Mouse (Mus musculus) testis, postnatal 14 days (tissue): ENCODE data around the gene Cacna2d4.
A peak's percentile ranks its signal among the peaks of the same experiment; 100 is the strongest.
"Not testable (repeated sequence)": the region's sequence is repeated elsewhere in the genome, so short reads cannot be mapped to it uniquely, and the experiment has no call there.

ENCODE experiments used
- DNase-seq: peaks from one replicate; pipeline ENCODE4 v3.0.0; 2021; ENCODE audit warnings: low spot score

Gene Cacna2d4

DNA sequence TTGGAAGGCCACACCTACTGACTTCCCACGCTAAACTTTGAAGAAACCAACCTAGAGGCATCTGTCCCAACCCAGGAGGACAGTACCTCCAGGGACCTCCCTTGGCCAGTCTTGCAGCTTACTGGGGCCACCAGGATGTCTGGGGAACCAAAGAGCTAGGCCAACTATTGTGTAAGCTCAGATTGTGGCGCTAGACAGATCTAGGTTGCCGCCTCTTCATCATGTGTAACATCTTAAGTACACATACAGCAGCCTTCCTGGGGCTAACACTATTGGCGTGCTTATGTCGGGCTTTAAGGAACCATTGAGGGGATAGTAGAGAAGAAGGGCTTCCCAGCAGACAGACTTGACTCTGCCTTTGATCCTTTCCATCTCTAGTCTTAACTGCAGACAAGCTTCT lies 111.5 kb downstream of the Cacna2d4 start:
- DNase-seq = no peak

DNA sequence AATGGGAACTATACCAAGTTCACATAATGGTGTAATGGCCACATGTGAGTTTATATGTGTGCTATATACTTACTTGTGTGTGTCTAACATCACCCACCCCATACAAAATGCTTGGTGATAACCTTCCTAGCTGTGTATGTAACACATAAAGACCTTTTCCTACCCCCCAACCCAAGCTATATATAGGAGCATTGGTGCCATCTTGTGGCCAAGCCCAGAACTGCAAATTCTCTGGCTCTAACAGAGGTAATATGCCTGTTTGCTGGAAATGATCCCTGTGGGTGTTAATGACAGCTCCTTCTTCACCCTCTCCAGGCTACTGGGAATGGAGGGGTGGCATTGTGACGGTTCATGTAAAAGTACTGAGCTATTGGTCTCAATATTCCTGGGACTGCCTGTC lies 111.9 kb downstream of the Cacna2d4 start:
- DNase-seq = peak; percentile 58

DNA sequence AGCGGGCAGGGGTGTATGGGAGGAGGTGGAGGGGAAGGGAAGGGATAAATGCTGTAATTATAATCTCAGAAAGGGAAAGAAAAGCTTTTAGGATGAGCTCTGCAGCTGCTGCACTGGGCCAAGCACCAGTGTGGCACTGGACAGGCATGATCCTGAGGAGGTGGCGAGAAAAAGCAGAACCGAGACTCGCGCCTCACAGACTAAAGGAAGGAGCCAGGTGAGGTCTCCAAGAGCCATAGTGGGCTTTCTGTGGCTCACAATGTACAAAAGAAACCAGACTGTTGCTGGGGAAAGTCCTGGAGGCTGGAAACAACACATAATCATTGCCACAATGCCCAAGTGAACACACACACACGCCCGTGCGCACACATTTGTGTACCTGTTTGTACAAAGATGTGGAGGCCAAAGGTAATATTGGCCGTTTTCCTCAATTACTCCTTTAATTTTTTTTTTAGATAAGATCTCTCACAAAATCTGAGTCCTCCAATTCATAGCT lies 114.4 kb downstream of the Cacna2d4 start:
- DNase-seq = no peak

DNA sequence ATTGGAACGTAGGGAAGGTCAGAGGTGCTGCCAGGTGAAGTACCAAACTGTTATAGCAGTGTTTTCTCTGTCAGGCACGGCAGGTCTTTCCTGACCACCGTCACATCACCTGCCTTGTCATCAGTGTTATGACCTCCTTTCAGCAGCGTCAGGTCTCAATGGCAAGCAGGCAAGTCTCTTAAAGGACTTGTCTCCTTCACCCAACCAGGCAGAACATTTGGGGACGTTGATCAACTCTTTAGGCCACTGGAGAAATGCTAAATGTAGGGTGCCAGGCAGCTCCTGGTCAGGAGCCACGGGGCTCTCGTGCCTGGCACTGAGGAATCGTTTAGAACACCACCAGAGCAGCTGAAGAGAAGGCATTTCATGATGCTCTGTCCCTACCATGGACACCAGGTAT lies 115.3 kb downstream of the Cacna2d4 start:
- DNase-seq = no peak

DNA sequence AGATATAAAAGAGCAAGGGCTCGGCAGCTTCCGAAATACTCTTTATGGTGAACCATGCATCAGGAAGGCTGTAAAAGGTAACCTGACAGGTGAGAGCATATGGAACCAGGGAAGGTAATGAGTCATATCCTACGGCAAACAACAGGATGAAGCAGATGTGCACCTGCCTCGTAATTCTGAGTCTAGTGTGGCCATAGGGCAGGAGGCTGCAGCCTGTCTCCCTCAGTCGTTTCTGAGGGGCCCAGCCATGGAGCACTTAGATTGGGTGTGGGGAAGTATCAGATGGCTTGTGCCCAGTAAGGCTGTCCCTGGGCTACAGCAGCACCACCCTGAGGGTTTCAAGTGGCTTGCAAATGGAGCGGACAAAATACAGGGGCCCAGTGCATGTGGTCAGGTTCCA lies 116.2 kb downstream of the Cacna2d4 start:
- no peak for DNase-seq

DNA sequence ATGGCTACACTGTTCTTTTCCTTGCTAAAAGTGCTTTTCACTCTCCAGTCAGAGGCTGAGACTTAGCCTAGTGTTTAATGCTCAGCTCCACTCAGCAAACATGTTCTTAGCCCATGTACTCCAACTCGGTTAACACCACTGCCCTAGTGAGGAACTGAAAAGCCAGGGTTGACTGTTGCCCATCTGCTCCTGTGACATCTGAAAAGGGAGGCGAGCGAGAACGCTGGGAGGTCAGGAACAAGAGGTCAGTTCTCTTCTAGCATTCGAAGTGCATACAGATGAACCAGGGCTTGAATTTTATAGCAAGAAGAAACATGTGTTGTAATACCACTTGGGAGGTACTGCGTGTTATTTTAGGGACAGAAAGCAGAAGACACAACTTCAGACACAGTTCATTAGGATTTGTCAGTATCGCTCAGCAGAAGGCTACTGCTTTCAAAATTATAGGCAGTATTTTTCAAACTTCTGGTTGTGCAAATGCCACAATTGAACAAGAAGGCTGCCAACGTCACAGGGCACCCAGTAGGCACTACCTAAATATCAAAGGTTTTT lies 121.8 kb downstream of the Cacna2d4 start:
- DNase-seq = no peak

DNA sequence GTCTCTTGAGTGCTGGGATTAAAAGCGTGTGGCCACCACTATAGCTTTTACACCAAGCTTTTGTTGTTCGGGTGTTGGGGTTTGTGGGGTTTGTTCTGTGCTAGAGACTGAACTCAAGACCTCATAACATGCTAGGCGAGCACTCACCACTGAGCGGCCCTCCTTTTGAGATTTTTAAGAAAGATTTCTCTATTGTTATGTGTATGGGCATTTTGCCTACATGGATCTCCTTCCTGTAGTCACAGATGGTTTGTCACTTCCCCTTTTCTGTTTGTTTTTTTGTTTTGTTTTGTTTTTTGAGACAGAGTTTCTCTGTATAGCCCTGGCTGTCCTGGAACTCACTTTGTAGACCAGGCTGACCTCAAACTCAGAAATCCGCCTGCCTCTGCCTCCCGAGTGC lies 123.9 kb downstream of the Cacna2d4 start:
- not testable (repeated sequence) for DNase-seq

DNA sequence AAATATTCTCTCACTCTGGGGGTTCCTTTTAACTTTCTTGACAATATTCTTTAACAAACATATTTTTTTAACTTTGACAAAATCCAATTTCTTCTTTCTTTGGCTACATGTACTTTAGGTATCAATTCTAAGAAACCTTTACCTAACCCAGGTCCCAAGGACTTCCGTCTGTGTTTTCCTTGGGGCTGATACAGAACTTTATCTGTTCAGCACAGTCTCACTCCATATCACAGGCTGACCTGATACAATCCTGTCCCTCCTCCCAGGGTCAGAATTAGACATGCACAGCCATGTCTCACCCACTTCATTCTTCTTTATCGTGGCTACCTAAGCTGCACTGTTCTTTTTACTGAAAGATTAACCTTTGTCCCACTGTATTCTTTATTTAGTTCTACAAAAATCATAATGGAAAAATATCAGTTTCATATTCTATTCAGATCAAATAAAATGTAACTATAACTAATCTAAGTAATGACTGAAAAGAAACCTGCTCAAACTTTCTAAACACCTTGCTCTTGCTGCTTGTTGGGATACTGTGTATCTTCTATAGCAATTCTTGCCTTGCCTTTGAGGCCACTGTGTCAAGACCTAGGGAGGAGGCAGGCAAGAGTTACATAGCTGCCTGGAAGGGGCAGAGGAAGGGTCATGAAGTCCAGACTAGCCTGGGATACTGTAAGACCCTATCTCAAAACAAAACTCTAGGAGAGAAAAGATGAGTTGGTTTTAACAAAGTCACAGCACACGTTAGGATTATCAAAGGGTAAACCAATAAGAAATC lies 124.8 kb downstream of the Cacna2d4 start:
- DNase-seq = no peak

DNA sequence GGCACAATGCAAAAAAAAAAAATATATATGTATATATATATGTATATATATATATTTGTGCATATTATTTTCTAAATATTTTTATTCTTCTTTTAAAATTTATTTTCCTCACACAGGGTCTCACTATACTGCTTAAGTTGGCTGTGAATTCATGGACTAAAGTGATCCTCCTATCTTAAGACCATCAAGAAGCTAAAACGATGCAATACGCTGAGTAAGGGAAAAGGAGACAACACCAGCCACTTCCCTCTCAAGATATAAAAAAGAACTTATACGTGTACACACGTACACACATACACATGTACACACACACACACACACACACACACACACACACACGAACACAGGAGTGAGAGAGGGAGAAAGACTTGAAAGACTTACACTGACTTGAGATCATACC lies 127.3 kb downstream of the Cacna2d4 start:
- DNase-seq = no peak

DNA sequence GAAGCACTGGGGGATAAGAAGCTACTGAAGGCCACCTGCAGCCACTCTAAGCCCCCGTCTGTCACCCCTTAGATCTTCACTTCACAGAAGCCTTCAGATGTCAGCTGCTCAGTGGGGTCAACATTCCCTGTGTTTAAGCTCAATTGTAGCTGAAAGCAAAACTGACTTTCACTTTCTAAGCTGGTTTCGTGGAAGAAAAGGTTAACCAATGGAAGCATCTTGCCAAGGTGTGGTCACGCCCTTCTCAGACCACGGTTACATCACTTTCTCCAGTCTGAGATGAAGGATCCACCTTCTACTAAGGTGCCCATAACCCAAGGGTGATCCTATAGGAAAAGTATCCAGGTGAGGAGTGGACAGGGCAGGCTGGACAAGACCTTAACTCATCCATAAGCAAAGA lies 130.5 kb downstream of the Cacna2d4 start:
- not testable (repeated sequence) for DNase-seq

DNA sequence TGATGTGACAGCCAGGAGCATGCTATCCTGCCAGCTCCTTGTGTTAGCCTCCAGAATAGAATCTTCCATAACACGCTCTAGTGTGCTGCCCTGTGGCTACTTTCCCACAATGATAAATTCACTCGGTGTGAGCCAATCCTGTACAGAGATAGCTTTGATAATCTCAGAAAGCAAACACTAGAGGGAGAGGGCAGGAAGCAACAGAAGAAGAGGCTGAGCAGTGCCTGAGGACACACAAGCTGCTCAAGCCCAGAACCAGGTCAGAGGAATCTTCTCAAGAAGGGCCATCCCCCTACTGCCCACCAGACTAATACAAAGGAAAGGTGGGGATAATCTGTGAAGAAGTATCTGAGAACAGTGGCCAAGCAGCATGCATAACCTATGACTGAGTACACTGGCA lies 131.1 kb downstream of the Cacna2d4 start:
- no peak for DNase-seq

DNA sequence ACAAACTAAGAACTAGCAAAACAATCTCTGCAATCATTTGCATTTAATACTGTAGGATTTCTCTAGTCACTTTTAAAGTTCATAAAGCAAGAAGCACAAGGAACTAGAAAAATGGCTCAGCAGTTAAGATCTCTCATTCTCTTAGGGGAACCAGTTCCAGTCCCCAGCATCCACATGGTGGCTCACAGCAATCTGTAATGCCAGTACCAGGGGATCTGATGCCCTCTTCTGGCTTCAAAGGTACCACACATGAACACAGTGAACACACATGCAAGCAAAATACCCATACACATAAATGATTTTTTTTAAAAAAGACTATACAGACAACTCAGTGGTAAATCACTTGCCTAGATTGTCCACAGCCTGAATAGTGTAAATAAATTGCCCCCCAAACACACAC lies 135.3 kb downstream of the Cacna2d4 start:
- no peak for DNase-seq

DNA sequence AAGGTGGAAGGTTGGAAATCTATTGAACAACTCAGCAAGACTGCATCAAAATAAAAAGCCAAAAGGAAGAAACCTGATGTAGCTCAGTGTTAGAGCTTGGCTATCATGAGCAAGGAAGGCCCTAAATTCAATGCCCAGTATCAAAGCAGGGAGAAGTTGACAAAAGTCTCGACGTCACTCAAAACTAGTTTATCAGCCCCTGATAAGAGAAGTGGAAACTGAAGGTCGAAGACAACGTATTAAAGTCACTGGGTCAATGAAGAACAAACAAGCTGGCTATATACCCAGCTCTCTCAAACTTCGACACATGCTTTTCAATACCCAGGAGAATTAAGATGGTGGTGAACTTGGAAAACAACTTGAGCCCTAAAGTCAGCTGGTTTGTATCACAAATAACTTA lies 135.9 kb downstream of the Cacna2d4 start:
- no peak for DNase-seq

DNA sequence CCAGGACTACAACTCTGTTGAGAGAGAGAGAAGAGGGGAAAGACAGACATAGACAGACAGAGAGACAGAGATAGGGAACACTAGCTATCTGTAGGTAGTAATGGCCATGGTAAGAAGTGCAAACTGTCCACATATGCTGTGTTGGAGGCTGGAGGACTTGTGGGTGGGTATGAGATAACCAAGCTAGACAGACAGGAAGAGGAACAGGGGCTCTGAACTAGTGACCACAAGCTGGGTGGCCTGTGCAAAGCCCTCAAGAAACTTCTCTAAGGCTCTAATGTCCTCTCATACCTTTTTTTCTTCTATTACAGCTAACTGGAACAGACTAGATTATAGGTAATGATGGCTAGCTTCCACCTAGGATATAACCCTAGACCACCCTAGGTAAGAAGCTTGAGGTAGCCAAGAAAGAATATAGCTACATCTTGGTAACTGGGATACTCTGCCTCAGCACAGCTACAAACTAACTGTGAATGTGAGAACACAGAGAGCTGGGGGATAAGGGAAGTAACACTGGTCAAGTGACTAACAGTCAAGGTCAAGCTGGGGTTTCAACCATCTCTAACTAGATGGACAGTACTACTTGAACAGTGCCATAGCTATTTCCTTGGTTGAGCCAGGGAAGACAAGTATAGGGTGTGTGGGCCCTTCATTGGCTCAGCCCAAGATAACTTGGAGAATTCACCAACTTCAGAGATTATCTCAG lies 136.8 kb downstream of the Cacna2d4 start:
- no peak for DNase-seq

DNA sequence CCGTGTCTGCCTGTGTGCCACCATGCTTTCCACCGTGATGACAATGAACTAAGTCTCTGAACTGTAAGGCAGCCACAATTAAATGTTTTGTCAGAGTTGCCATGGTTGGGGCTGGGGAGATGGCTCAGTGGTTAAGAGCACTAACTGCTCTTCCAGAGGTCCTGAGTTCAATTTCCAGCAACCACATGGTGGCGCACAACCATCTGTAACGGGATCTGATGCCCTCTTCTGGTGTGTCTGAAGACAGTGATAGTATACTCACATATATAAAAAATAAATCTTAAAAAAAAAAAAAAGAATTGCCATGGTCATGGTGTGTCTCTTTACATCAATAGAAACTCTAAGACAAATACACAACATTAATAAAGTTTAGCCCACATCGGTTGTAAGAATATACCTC lies 138.7 kb downstream of the Cacna2d4 start:
- DNase-seq = no peak

DNA sequence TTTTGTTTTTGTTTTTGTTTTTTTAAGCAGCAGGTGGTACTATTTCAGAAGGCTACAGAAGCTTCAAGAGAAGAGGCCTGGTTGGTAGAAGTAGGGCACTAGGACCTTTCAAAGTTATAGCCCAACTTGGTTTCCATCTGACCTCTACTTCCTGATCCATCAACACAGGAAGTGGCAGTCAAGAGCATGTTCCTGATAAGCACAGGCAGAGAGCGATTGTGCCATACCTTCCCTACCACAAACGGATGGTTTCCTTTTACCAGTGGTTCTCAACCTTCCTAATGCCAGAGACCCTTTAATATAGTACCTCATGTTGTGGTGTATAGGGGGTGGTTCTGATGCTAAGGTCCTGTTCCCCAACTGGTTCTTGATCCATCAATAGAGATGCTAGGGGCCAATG lies 141.3 kb downstream of the Cacna2d4 start:
- DNase-seq = no peak

DNA sequence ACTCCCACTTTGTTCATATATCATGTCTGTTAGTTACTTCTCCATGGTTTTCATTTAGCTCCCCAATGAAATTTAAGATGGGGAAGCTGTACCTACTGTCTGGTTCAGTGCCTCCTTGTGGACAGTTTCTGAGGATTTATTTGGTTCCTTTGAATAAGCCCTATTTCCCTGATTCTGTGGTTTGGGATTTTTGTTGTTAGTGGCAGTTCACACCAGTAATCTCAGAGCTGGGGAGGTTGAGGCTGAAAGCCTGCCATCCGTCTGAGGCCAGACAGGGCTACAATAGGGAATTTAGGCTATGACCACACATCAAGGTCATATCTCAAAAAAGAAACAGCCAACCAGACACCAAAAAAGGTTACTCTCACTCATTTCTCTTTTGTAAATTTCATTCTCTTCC lies 142.3 kb downstream of the Cacna2d4 start:
- no peak for DNase-seq

DNA sequence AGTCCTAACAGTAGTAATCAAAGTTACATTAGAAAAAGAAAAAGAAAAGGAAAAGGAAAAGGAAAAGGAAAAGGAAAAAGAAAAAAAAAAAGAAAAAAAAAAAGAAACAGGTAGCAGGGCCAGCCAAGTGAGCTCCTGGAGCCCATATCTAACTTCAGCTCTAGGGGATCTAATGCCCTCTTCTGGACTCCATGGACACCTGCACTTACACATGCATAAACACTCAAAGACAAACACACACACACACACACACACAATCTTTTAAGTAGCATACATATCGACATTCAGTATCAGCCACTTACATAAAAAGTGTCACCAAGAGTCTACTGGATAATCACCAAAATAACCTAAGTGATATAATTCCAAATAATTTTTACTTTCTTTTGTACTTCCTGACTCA lies 149.3 kb downstream of the Cacna2d4 start:
- DNase-seq = no peak

DNA sequence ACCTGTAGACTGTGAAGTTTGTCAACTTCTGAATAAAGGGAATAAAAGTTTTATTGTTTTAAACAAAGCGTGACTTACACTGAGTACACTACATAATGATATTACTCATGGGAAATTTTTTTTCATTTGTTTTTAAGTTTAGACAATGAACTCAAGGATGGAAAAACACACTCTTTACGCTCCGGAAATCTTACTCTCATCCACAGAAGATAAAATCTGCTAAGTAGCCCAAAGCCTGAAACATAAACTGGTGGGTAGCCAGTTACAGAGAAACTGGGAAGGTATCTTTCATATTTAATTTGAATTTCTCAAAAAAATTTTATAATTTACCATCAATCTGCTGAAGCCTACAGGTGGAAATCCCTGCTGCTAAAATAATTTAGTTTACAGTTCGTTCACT lies 150.1 kb downstream of the Cacna2d4 start:
- DNase-seq = no peak

DNA sequence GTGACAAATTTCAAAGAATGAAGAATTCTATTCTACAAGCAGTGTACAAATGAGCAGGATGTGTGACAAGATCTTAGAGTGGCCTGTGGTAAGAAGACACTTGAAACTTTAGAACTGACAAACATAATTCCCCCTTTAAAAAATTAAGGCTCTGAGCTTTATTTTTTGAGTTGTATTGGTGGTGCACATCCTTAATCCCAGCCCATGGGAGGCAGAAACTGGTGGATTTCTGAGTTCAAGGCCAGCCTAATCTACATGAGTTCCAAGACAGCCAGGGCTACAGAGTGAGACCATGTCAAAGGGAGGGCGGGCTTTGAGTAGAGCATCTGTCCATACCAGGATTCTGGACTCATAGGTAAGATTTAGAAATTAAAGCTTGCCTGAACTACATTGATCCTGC lies 150.5 kb downstream of the Cacna2d4 start:
- DNase-seq = no peak

DNA sequence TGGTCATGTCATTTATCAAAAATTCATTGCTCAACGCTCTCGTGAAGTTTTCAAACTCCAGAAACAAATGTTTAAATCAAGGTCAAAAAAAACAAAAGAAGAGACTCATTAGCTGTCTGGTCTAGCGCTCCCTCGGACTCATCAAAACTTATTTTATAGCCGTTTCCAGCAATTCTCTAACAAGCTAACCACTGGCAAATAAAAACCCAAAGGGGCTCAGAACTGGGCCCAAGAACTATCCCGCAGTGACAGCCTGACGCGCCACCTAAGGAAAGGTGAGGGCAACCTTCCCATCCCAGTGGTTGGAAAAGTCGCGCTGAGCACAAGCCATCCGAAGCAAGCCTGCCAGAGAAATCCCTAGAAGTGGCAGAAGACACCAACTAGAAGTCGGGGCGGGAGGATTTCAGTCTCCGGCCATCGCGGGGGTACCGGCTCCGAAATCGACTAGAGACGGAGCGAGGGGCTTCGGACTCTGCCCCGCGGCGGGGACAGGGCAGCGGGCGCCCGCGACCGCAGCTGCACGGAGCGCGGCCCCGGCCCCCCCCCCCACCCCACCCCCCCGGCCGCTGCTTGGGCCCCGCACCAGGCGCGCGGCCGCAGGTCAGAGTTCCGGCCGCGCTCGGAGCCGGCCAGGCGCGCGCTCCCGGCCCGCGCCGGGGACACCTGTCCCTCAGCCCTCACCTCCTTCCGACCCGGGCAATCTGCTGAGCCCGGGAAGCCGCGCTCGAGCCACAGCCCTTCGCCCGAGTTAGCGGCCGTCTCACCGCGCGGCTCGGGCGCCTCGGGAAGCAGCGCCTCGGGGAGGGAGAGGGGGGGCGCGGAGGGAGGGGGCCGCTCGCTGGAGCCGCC lies 151.7 kb downstream of the Cacna2d4 start:
- DNase-seq = peak; percentile 78

DNA sequence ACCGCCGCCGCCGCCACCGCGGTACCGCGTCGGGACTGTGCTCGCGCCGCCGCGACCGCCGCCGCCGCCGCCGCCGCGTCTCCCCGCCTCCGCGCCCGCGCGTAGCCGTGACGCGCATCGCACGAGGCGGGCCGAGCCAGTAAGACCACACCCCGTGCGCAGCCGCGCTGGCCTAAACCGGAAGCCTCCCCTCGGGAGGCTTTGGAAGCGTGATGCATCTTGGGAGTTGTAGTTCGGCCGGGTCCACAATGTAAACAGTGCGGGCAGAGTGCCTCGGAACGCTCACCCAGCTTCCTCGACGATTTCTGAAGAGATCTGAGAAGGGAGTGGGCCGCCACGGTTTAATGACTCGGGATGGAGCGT lies 152.3 kb downstream of the Cacna2d4 start:
- peak; percentile 96 for DNase-seq
